Mouse (Mus musculus) liver, embryonic 11.5 days (tissue): ENCODE results near the gene Stk4. TPM values are rescaled to one million over a fixed set of nuclear protein-coding genes. Genes with fewer than 3 reads are reported as not detected.

ENCODE experiments used
- polyA plus RNA-seq: library from polyadenylated mRNA; unstranded; fragments of >200 nt; fragmentation: Nextera tagmentation; extraction: Ambion mirVana; gene quantifications from 2 replicates; pipeline ENCODE4 v1.2.1, GENCODE M21; 2014

Stk4 gene
- polyA plus RNA-seq, 1 experiment from 2014 or later: 32.1 TPM

Other genes with a start within 250 kb of the Stk4 start
- not detected in 2 replicates for gene Ccn5, start 249.5 kb upstream of the Stk4 start, polyA plus RNA-seq
- gene Kcnk15, start 216.7 kb upstream of the Stk4 start, polyA plus RNA-seq: not detected in 2 replicates
- 0.08 and 0.11 TPM in 2 replicates for gene Rims4, start 151.6 kb upstream of the Stk4 start, polyA plus RNA-seq
- 228 and 233 TPM in 2 replicates for gene Ywhab, start 75.4 kb upstream of the Stk4 start, polyA plus RNA-seq
- 0.78 and 1.2 TPM in 2 replicates for gene Pabpc1l, start 44.9 kb upstream of the Stk4 start, polyA plus RNA-seq
- 57.1 and 58.0 TPM in 2 replicates for gene Tomm34, start 847 bp downstream of the Stk4 start, polyA plus RNA-seq
- 0.06 TPM in 1 of 2 replicates, not detected in the other for gene Kcns1, start 100.8 kb downstream of the Stk4 start, polyA plus RNA-seq
- not detected in 2 replicates for gene Wfdc5, start 112.4 kb downstream of the Stk4 start, polyA plus RNA-seq
- not detected in 2 replicates for gene Wfdc12, start 120.3 kb downstream of the Stk4 start, polyA plus RNA-seq
- not detected in 2 replicates for gene Wfdc15a, start 129.8 kb downstream of the Stk4 start, polyA plus RNA-seq
- not detected in 2 replicates for gene Wfdc15b, start 151.3 kb downstream of the Stk4 start, polyA plus RNA-seq
- gene Svs2, start 168.1 kb downstream of the Stk4 start, polyA plus RNA-seq: not detected in 2 replicates
- gene Svs3b, start 186.3 kb downstream of the Stk4 start, polyA plus RNA-seq: not detected in 2 replicates
- not detected in 2 replicates for gene Svs4, start 208.1 kb downstream of the Stk4 start, polyA plus RNA-seq
- gene Svs3a, start 218.9 kb downstream of the Stk4 start, polyA plus RNA-seq: not detected in 2 replicates
- gene Svs6, start 246.4 kb downstream of the Stk4 start, polyA plus RNA-seq: not detected in 2 replicates